Mouse (Mus musculus): Measurements from ENCODE around the gene Lcn2.
A peak's percentile ranks its signal among the peaks of the same experiment; 100 is the strongest.

Gene Lcn2

DNA sequence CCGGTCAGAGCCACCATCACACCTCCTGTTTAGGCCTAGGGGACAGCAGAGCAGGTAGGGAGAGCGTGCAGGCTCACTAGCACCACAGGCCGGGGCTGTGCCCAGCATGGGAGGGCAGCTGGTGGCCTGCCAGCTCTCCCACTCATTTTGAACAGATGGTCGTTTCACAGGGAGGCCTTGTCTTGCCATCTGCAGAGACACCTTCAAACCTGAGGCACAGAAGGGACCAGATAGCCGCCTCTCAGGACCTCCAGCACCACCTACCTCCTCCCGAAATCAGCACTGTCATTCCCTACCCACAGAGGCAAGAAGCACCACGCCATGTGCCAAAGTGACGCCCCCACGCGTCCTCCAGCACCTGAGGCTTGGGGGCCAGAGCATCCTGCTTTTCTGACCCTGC lies 44.0 kb downstream of the Lcn2 start:
- no peak for DNase-seq (ENCODE audit: low spot score)

DNA sequence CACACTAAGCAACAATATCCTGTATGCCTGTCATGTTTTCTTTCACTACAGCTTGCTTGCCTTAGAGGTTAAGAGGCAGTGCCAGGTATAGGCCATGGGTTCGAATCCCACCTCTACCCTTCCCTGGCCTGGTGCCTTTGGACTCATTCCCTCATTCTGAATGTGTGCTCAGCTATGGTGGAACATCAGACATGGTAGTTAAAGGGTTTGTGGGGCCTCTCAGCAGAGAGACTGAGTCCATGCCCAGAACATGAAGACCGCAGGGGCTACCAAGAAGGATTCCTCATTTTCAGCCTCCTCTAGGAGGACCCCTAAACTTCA lies 44.7 kb downstream of the Lcn2 start:
- no peak for DNase-seq (ENCODE audit: low spot score)

DNA sequence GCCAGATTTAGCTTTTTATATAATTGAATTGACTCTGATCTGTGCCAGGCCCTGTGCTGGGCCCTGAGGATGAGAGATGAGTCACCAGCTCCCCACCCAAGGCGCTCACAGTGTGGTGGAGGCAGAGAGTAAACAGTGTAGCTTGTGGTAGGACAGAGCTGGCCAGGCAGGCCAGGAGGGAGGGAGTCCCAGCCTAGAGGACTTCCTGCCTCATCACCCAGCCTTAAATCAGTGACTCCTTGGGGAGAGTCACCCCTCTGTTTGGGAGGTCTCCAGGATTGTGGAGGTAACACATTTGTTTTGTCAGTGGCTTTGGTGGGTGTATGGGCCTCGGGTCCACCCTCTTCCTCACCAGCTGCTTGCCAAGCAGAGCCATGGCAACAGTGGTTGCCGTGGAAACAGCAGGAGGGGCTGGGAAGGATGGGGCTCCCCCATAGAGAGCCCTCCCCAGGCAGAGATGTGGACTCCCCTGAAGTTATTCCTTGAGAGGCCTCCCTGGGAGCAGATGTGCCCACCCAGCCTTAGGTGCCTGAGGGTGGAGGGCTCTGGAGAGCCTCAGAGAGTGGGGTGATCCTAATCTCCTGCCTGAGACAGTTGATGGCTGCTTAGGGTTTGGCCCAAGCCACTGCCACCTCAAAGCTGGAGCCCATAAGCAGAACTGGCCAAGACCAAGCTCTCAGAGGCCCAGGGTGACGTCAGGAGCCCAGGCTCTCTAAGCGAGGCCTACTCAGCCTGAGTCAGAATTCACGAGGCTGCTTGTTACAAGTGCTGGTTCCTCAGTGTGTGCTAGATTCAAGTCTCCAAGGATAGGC lies 45.3 kb downstream of the Lcn2 start:
- peak; percentile 42 for DNase-seq (ENCODE audit: low spot score)

DNA sequence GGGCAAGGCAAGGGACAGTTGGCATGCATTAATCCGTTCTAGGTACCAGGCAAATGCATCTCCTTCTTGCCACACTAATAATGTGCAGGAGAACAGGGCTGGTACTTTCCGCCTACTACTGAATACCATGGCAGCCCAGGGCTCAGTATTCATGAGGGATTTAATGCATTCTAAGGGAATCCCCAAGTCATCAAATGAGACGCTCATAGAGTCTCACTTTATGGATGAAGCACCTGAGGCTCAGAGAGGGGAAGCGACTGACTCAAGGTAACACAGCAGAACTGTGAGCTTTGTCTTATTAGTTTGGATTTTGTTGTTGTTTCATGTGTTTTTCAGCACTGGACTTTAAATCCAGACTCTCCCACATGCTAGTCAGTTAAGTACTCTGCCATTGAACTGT lies 46.0 kb downstream of the Lcn2 start:
- no peak for DNase-seq (ENCODE audit: low spot score)

DNA sequence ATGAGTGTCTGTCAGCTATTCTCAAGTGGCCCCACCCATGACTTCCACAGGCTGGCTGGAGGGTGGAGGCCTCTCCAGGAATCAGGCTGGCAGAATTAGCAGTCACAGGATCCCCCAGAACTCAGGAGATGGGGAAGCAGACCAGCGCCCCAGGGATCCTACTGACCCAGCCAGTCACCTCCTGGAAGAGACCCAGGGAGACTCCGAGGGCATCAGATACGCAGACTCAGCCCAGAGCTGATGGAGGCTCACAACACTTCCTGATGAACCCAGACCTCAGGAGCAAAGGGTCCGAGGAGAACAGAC lies 46.5 kb downstream of the Lcn2 start:
- DNase-seq (ENCODE audit: low spot score) = no peak

DNA sequence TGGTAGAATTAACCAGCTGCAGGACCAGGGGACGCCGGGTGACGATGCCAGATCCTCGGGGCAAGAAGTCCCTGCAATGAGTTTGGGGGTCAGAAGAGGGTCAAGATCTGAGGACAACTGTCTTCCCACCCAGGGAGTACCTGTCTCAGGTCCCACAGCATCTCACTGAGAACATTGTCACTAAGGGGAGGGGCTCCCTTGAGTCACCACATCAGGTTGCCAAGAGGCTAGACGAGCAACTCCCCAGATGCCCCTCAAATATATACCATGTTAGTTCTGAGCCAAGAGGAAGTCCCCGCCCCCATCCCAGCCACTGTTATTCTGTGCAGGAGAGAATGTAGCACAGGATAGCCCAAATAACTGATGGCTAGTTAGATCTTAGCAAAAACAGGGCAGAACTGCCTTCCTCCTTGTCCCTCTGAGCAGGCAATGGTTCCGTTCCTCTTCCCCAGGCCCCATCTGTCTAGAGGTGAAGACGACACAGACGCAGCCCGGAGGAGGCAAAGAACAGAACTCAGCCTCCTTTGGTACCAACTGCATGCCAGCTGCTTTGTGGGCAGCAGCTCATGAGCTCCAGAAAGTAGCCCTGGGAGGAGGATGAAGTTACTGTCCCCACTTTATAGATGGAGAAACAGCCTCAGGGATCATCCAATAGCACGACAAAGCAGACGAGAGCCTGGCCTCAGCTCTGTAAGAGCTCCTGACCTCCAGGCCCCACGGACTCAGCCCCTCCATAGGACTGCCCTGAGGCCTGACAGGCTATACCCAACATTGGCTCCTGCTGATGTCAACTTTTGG lies 47.0 kb downstream of the Lcn2 start:
- no peak for DNase-seq (ENCODE audit: low spot score)

DNA sequence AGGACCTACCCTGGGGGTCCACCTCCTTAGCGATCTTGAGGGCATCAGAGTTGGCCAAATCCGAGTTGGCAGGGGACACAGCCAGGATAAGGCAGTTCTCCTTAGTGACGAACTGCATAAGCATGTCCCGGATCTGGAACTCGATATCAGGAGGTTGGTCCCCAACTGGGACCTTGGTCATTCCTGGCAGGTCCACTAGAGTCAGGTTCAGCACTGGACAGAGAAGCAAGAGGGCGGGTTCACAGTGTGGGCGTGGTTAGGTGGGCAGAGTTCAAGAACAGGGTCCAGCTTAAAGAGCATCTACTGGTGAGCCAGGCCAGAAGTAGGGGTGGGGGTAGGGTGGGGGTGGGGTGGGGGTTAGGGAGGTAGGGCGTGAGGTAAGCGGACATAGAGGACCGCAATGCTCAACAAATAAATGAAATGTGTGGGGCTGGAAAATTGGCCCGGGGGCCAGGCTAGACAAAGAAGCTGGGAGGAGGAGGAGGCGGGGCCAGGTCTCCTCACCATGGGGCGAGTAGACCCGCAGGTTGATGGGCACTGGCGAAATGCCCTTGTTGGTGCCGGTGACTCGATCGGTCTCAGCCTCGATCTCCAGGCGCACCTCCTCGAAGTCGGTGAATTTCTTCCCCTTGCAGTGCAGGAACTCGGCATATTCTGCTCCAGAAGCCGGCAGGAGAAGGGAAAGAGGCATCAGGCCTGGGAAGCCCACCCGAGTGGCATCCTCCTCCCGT lies 48.0 kb downstream of the Lcn2 start:
- no peak for DNase-seq (ENCODE audit: low spot score)

DNA sequence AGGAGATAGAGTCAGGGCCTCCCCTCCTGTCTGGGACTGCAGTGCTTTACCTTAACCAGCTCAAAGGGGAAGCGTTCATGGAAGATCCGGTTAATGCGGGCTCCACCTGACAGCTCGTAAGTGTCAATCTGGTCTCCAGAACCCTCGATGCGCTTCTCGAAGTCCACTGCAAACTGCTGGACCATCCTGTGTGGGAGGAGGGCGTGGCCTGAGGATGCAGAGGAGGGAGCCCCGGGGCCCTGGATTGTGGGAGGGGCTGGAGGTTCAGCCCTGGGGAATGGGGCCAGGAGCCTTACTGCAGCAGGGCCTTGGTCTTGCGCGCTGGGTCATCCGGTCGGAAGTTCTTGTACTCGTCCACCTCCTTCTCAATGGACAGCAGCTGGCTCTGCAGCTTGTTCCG lies 52.2 kb downstream of the Lcn2 start:
- DNase-seq (ENCODE audit: low spot score) = no peak
